Mouse (Mus musculus) midbrain, embryonic 15.5 days (tissue): ENCODE measurements around the gene Inhbc. TPM values are rescaled to one million over a fixed set of nuclear protein-coding genes. Genes with fewer than 3 reads are reported as not detected.
"Not testable (repeated sequence)": the region's sequence is repeated elsewhere in the genome, so short reads cannot be mapped to it uniquely, and the experiment has no call there.

Experiments used
- ATAC-seq: fragments of 200-750 bp; cut with Nextera tagmentation; replicated peaks from 2 replicates; pipeline ENCODE4 v1.8.0; 2017; ENCODE audit warnings: moderate TSS enrichment
- H3K27ac ChIP-seq: fragments of 300-500 bp; sonication (generic); 2 replicates; pipeline ENCODE4 v1.5.1; 2015; ENCODE audit warnings: mild to moderate bottlenecking, inconsistent platforms
- H3K27me3 ChIP-seq: fragments of 300-500 bp; sonication (generic); replicated peaks from 2 replicates; pipeline ENCODE4 v1.6.1; 2015; ENCODE audit warnings: inconsistent platforms
- H3K36me3 ChIP-seq: fragments of 300-500 bp; sonication (generic); replicated peaks from 2 replicates; pipeline ENCODE4 v1.6.1; 2015; ENCODE audit warnings: inconsistent platforms
- H3K4me1 ChIP-seq: fragments of 300-500 bp; sonication (generic); 2 replicates; pipeline ENCODE4 v1.6.1; 2015; ENCODE audit warnings: inconsistent platforms
- H3K4me2 ChIP-seq: fragments of 300-500 bp; sonication (generic); 2 replicates; pipeline ENCODE4 v1.6.1; 2015; ENCODE audit warnings: inconsistent platforms, mild to moderate bottlenecking, moderate library complexity
- H3K4me3 ChIP-seq: fragments of 300-500 bp; sonication (generic); 2 replicates; pipeline ENCODE4 v1.5.1; 2015; ENCODE audit warnings: mild to moderate bottlenecking, inconsistent platforms
- H3K9ac ChIP-seq: fragments of 300-500 bp; sonication (generic); 2 replicates; pipeline ENCODE4 v1.6.1; 2015; ENCODE audit warnings: mild to moderate bottlenecking, inconsistent platforms
- H3K9me3 ChIP-seq: fragments of 300-500 bp; sonication (generic); 2 replicates; pipeline ENCODE4 v1.6.1; 2016; ENCODE audit warnings: inconsistent platforms
- WGBS: fragments of 180-500 bp; shearing (Covaris S2); methylation state at CpG from one replicate; pipeline ENCODE4 v1.1.7; 2015; ENCODE audit warnings: mixed read lengths; 5-methylcytosine and 5-hydroxymethylcytosine counted together
- polyA plus RNA-seq: library from polyadenylated mRNA; unstranded; fragments of >200 nt; fragmentation: Nextera tagmentation; extraction: Ambion mirVana; gene quantifications from 2 replicates; pipeline ENCODE4 v1.2.1, GENCODE M21; 2015

Gene Inhbc
- polyA plus RNA-seq, 1 experiment from 2014 or later = not detected

GRCm38 (mm10) chr10:127323131-127323855 is 46.9 kb downstream of the Inhbc start:
- no peaks in the 10 kb centered on the region for H3K36me3 ChIP-seq
- peaks cover 11% of the 10 kb centered on the region for H3K4me1 ChIP-seq
- no peak overlapping the region for H3K27ac ChIP-seq
- H3K27me3 ChIP-seq = peaks cover 57% of the 10 kb centered on the region
- H3K9ac ChIP-seq = no peak overlapping the region
- no peak for ATAC-seq
- WGBS = 72% methylated on average over 17 of the region's 17 CpGs
- no peak overlapping the region for H3K4me2 ChIP-seq
- no peaks in the 10 kb centered on the region for H3K9me3 ChIP-seq
- H3K4me3 ChIP-seq = no peak overlapping the region

DNA sequence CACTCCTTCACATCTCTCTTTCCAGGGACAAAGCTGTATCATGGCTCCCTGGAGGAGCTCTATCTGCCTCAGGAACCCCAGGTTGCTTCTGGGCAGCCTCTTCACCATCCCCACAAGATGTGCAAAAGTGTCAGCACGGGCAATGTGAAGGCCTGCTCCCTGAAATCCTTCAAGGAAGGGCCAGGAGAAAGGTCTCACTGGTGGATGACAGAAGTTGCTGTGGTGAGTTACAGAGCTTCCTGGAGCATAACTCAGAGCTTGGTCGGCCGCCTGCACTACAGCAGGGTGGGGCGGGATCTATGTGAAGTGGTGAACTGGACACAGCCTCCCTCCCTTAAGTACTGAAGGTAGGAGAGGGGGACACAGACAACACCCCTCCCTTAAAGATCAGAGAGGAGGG is 47.6 kb downstream of the Inhbc start:
- Histone ChIP-seq H3K36me3 (no peaks in the 10 kb centered on the region), H3K9ac (no peak overlapping the region), H3K4me1 (peaks cover 11% of the 10 kb centered on the region), H3K27ac (no peak overlapping the region), H3K27me3 (peaks cover 52% of the 10 kb centered on the region), H3K4me2 (no peak overlapping the region), H3K9me3 (no peaks in the 10 kb centered on the region), H3K4me3 (no peak overlapping the region)
- ATAC-seq = no peak
- 79% methylated on average over 4 of the region's 4 CpGs for WGBS

DNA sequence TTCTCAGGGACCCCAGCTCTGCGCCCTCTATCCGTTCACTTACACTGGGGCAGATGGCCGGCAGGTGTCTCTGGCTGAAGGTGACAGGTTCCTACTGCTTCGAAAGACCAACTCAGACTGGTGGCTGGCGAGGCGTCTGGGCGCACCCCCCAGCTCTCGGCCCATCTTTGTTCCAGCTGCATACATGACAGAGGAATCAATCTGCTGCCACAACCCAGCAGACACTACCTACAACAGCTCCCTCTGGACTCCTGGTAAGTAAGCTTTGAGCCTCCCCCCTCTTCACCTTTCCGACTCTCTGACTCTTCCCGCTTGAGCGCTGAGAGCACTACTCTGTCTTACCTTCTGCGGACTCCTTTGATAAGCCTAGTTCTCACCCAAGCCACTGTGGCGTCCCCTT is 48.1 kb downstream of the Inhbc start:
- no peak overlapping the region for H3K4me3 ChIP-seq
- WGBS = 68% methylated on average over 13 of the region's 13 CpGs
- H3K9me3 ChIP-seq = no peaks in the 10 kb centered on the region
- H3K4me1 ChIP-seq = peaks cover 11% of the 10 kb centered on the region
- no peak overlapping the region for H3K4me2 ChIP-seq
- no peak overlapping the region for H3K9ac ChIP-seq
- peaks cover 47% of the 10 kb centered on the region for H3K27me3 ChIP-seq
- no peak overlapping the region for H3K27ac ChIP-seq
- ATAC-seq = no peak
- H3K36me3 ChIP-seq = no peaks in the 10 kb centered on the region

- H3K27me3 ChIP-seq = peaks cover 43% of the 10 kb centered on the region
- 81% methylated on average over 3 of the region's 3 CpGs for WGBS
- H3K9ac ChIP-seq = no peak within 1 kb of the TSS; the same call in 1 of the 2 replicates
Observed at GRCm38 (mm10) chr10:127321621-127322020, 48.6 kb downstream of the Inhbc start, which contains the start of gene Arhgap9. TSS of gene Arhgap9 (plus strand) at chr10:127321964.

DNA sequence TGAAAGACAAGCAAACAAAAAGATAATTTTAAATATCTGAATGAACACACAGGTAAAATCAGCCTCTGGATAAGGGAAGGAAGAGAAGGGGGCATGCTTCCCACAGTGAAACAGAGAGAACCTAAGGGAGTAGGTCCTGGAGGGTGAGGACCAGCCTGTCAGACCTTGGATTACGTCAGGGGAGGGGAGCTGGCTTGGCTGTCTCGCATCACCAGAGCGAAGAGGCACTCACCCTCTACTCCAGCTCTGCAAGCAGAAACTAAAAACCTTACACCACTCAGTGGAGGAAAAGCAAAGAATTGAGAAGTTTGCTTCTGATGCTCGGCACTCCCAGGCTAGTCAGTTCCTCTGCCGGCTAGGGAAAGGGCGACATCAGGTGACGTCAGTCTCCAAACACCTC is 50.3 kb downstream of the Inhbc start:
- 77% methylated on average over 7 of the region's 7 CpGs for WGBS
- no peak overlapping the region for H3K4me3 ChIP-seq
- H3K4me1 ChIP-seq = no peaks in the 10 kb centered on the region
- no peak overlapping the region for H3K4me2 ChIP-seq
- peaks cover 26% of the 10 kb centered on the region for H3K27me3 ChIP-seq
- no peak overlapping the region for H3K9ac ChIP-seq
- H3K9me3 ChIP-seq = no peaks in the 10 kb centered on the region
- ATAC-seq = no peak
- no peaks in the 10 kb centered on the region for H3K36me3 ChIP-seq
- H3K27ac ChIP-seq = no peak overlapping the region

More at GRCm38 (mm10) chr10:127321621-127322020, 48.6 kb downstream of the Inhbc start, which contains the start of gene Arhgap9:
- Histone ChIP-seq H3K27ac (no peak within 1 kb of the TSS), H3K4me2 (no peak within 1 kb of the TSS), H3K36me3 (no peaks in the 10 kb centered on the region), H3K9me3 (no peaks in the 10 kb centered on the region), H3K4me3 (no peak within 1 kb of the TSS), H3K4me1 (peaks cover 7% of the 10 kb centered on the region)
- ATAC-seq = no peak

- Histone ChIP-seq H3K4me2 (no peak overlapping the region), H3K9me3 (no peaks in the 10 kb centered on the region), H3K27me3 (0 out of 2 replicates have a peak, but pooled peaks cover 11% of the 10 kb centered on the region), H3K27ac (no peak overlapping the region), H3K4me3 (no peak overlapping the region), H3K4me1 (no peaks in the 10 kb centered on the region), H3K9ac (no peak overlapping the region), H3K36me3 (no peaks in the 10 kb centered on the region)
- ATAC-seq = no peak
- WGBS = 51% methylated on average over 4 of the region's 4 CpGs
Observed at GRCm38 (mm10) chr10:127318009-127318408, 52.2 kb downstream of the Inhbc start.

GRCm38 (mm10) chr10:127317277-127317676 is 53.0 kb downstream of the Inhbc start:
- Histone ChIP-seq H3K4me2 (no peak overlapping the region), H3K27ac (no peak overlapping the region), H3K4me3 (no peak overlapping the region), H3K27me3 (0 out of 2 replicates have a peak, but pooled peaks cover 6% of the 10 kb centered on the region), H3K36me3 (no peaks in the 10 kb centered on the region), H3K4me1 (0 out of 2 replicates have a peak, but pooled peaks cover 5% of the 10 kb centered on the region), H3K9me3 (no peaks in the 10 kb centered on the region), H3K9ac (no peak overlapping the region)
- no peak for ATAC-seq
- 71% methylated on average over 2 of the region's 2 CpGs for WGBS

GRCm38 (mm10) chr10:127314950-127315349 is 55.3 kb downstream of the Inhbc start:
- not testable (repeated sequence) for H3K9me3 ChIP-seq, H3K4me3 ChIP-seq, ATAC-seq, H3K36me3 ChIP-seq, H3K27me3 ChIP-seq, H3K27ac ChIP-seq, H3K9ac ChIP-seq, H3K4me2 ChIP-seq
- 76% methylated on average over 1 of the region's 1 CpGs for WGBS
- H3K4me1 ChIP-seq = peaks cover 19% of the 10 kb centered on the region

DNA sequence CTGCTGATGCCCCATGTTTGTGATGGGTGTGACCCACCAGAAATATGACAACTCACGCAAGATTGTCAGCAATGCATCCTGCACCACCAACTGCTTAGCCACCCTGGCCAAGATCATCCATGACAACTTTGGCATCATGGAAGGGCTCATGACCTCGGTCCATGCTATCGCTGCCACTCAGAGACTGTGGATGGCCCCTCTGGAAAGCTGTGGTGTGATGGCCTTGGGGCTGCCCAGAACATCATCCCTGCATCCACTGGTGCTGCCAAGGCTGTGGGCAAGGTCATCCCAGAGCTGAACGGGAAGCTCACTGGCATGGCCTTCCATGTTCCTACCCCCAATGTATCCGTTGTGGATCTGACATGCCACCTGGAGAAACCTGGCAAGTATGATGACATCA is 56.7 kb downstream of the Inhbc start:
- peaks cover 20% of the 10 kb centered on the region for H3K4me1 ChIP-seq
- not testable (repeated sequence) for H3K9ac ChIP-seq, H3K27ac ChIP-seq, H3K36me3 ChIP-seq, H3K4me3 ChIP-seq, H3K27me3 ChIP-seq, ATAC-seq, H3K9me3 ChIP-seq, H3K4me2 ChIP-seq
- 84% methylated on average over 5 of the region's 5 CpGs for WGBS

DNA sequence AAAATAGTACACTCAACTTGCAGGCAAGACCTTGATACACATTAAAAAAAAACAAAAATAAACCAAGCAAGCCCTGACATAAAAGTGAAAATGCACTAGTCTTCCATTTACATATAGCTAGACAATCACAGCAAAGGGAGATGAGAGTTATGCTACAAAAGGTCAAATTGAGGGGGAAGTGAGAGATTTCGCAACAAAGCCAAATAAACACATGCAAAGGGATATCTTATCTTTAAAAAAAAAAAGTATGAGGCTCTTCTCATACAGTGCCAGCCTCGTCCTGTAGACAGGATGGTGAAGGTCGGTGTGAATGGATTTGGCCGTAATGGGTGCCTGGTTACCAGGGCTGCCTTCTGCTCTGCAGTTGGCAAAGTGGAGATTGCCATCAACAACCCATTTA is 57.4 kb downstream of the Inhbc start:
- H3K4me1 ChIP-seq = peaks cover 20% of the 10 kb centered on the region
- no peaks in the 10 kb centered on the region for H3K9me3 ChIP-seq
- 75% methylated on average over 4 of the region's 4 CpGs for WGBS
- no peak overlapping the region for H3K4me2 ChIP-seq
- no peak overlapping the region for H3K9ac ChIP-seq
- no peak for ATAC-seq
- no peak overlapping the region for H3K27ac ChIP-seq
- peaks cover 11% of the 10 kb centered on the region; the same call in 1 of the 2 replicates for H3K36me3 ChIP-seq
- no peaks in the 10 kb centered on the region for H3K27me3 ChIP-seq
- no peak overlapping the region for H3K4me3 ChIP-seq

DNA sequence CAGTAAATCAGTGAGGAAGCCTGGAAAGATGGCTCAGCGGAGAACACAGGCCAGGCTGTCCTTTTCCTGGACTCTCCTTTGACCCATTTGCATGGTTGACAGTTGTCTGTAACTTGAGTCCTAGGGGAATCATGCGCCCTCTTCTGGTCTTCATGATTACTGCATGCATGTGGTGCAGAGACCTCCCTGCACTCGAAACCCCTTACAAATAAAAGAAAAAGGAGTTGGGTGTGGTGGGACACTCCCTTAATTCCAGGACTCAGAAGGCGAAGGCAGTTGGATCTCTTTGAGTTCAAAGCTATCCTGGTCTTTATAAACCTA is 57.9 kb downstream of the Inhbc start:
- Histone ChIP-seq H3K4me2 (peak overlapping the region; percentile 88), H3K4me1 (peaks cover 20% of the 10 kb centered on the region), H3K36me3 (peaks cover 16% of the 10 kb centered on the region), H3K9me3 (no peaks in the 10 kb centered on the region), H3K27me3 (no peaks in the 10 kb centered on the region), H3K27ac (peak overlapping the region; percentile 85), H3K4me3 (peak overlapping the region; percentile 73), H3K9ac (peak overlapping the region; percentile 87)
- under 1% methylated on average over 4 of the region's 4 CpGs for WGBS
- peak; percentile 53 for ATAC-seq

GRCm38 (mm10) chr10:127311476-127312355 is 58.5 kb downstream of the Inhbc start, which contains the start of gene Mars:
TSS of gene Mars (minus strand) at chr10:127311786.
- Histone ChIP-seq H3K4me2 (peak within 1 kb of the TSS; percentile 88), H3K27me3 (no peaks in the 10 kb centered on the region), H3K9me3 (no peaks in the 10 kb centered on the region), H3K4me3 (peak within 1 kb of the TSS; percentile 73), H3K9ac (peak within 1 kb of the TSS; percentile 87), H3K36me3 (peaks cover 18% of the 10 kb centered on the region), H3K4me1 (peaks cover 20% of the 10 kb centered on the region), H3K27ac (peak within 1 kb of the TSS; percentile 85)
- ATAC-seq = peak; percentile 97
- under 1% methylated on average over 65 of the region's 65 CpGs for WGBS
